Mouse (Mus musculus): Measurements from ENCODE around the gene Pbdc1. TPM values are rescaled to one million over a fixed set of nuclear protein-coding genes. Genes with fewer than 3 reads are reported as not detected.
"Not testable (repeated sequence)": the region's sequence is repeated elsewhere in the genome, so short reads cannot be mapped to it uniquely, and the experiment has no call there.

Gene Pbdc1
- total RNA-seq (2021), result 1 to 10 TPM; 5.9 to 8.6 TPM
- long read RNA-seq, experiment 1, transcript Pbdc1-201 (6 exons, 2,638 nt), result major isoform, 10 of 16 reads
- long read RNA-seq, experiment 1, partial matches to known transcripts, result 1 of 16 reads
- long read RNA-seq, experiment 1, other reads (novel, unspliced or antisense), result 4 of 16 reads
- long read RNA-seq, experiment 2, transcript Pbdc1-201 (6 exons, 2,638 nt), result major isoform, 9 of 12 reads
- long read RNA-seq, experiment 2, partial matches to known transcripts, result 0 of 12 reads
- long read RNA-seq, experiment 2, other reads (novel, unspliced or antisense), result 3 of 12 reads

DNA sequence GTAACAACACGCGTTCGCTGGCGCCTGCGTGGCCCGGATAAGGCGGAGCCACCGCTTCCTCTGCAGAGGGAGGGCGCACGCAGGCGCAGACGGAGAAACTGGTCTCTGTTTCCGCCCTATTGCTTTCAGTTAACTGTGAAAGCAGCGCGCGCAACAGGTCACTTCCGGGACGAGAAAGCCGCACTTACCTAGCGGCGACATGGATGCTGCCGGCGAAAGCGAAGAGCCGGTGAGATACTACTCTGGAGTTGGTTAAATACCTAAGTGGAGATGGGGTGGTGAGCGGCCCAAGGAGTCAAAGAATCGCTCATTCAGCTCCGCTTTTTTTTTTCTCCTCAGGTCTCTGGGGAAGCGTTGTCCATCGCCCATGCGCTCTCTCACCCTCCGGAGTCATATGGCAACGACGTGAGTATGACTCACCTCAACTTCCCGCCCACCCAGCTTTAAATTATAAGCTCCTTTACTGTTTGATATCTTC is at the start of gene Pbdc1:
TSS of gene Pbdc1 (plus strand) at position 142 of the 478 bp plus-strand sequence.
- peak; percentile 92 to 96 for DNase-seq

DNA sequence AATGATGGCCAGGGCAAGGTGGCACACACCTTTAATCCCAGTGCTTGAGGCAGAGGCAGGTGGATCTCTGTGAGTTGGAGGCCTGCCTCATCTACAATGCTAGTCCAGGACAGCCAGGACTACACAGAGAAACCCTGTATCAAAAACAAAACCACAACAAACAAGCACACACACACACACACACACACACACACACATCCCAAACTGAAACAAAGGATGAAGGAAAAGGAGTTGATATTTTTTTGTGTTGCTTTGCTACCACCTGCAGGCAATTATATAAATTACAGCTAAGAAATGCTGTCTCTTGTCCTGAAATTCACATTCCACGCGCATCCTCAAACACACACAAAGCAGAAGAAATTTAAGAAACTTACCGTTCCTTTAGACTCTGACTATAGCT is 41.9 kb upstream of the Pbdc1 start:
- no peak for DNase-seq

DNA sequence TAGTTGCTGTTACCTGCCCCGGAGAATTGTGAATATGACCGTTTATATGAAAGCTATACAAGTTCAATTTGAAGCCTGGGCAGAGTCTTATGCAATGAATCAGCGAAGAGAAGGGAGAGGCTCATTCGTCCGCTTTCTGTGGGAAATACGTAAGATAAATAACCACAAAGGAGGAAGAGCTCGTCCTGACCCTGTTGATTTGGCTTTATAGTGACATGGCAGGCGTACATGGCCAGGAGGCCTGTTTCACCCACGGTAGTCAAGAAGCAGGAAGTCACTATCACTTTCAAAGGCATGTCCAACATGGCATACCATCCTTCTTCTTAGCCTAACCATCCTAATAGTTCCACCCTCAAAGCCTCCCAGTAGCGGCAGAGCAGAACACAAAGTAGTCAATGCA is 15.3 kb upstream of the Pbdc1 start:
- no peak for DNase-seq

DNA sequence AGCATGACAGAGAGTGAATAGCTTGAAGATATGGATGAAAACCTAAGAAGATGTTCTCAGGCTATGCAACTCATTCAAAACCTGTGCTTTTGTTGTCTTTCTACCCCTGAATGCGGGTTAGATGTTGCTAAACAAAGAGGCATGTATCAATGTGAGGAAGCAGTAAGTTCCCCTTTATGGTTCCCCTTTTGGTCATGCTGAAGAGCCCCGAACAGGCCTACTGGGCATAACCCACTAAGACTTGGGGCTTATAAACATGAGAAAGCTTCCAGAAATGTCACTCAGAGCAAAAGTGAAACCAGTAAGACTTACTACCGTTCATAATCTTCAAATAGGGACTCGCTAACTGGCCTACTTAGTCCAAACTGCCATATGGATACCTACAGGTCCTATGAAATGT is 14.8 kb upstream of the Pbdc1 start:
- peak in 1 of 2 experiments; percentile 11 for DNase-seq

DNA sequence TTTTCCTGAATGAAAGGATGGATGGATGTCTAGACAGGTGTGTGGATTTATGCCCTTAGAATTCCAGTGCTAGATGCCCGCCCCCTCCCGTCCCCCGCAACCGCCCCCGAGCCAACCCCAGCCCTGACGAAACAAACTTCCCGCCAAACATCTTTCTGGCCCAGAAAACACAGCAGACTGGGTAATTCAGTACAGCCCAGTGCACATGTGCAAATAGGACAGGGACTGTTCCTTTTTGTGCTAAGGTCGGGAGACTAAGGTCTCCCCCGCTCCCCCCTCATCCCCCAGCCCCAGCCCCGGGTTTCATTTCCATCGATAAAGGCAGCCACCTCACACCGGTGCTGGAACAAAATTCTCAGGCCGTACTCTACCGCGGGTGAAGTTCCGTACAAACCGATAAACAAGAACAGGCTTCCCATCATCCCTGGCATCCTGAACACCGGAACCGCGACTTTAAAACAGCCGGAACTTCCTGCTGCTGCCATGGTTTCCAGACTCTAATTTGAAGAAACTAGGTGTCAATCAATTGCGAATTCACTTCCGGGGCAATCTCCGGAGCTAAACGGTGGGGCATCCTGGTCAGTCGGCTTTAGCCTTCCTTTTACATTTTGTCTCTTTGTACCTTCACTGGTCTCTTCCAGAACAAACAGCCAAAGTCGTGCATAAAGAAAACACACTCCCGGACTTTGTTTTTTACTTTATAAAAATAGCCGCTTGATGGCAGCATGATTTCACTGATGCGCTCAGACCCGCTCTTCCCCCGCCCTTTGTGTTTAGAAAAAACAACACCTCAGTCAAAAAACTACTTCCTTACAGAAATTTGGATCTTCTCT is 9.7 kb upstream of the Pbdc1 start:
- DNase-seq, result peak; percentile 88 to 91

DNA sequence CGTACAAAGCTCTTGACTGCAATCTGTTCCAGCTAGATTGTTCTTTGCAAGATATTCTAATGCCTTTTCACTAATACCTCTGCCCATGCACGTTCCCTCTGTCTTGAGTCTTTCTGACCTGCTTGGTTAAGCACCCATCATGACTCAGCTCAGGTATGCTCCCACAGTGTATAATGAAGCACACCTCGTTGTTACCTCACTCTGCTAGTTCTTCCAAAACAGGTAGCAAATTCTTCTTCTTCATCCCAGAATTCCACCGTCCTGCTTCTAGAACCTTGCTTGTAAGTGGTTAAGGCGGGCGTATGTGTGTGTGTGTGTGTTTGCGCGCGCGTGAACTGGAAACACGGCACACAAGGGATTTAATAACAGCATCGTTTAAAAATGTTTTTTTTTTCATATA is 405 bp upstream of the Pbdc1 start:
- no peak for DNase-seq

DNA sequence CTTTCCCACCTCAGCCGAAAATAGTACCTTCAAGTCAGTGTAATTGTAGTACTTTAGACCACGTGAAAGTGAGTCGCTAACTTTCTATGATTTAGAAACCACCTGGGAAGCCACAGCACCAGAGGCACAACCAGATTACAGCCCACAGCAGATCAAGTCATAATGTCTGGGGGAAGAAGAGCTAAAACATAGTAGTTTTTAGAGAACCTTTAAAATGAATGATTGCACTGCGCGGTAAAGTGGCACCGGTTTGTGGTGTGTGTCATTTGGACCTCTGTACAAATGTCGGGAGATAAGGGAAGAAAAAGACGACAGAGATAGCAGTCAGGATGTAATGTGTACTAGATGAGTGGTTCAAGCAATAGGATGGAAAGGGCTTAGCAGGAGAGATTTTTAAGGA is 540 bp downstream of the Pbdc1 start:
- DNase-seq, result no peak

DNA sequence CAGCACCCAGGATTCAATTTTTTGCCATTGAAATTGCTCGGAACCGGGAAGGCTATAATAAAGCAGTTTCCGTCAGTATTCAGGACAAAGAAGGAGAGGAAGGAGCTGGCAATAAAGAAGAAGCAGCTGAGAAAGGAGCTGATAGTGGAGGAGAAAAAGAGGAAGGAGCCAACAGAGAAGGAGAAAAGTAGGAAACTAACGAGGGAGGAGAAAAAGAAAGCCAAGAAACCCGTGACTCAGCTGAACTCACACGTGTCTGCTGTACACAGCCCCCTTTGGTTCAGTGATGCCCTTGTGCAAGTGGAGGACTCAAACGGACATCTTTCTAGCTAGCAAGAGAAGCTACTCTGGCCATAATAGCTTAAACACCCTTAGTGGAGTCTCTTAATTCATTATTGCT is 3.5 kb downstream of the Pbdc1 start:
- not testable (repeated sequence) for DNase-seq

DNA sequence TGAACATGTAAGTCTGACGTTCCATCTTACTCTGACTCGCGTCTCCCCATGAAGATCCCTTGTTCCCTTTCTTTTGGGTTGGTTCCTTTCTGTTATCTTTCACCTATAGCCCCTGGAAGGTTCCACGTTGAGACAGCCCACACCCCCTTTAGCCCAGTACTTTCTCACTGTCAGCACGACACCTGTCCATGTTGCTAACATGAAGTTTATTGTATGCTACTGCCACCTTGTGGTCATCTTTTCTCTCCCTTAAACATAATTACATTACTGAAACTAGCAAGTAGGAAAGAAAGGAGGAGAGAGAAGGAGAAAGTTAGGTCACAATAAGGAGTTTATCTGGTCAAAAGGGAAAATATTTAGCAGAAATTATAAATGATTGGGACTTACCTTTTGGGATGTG is 24.6 kb downstream of the Pbdc1 start:
- peak in 1 of 2 experiments; percentile 64 for DNase-seq

DNA sequence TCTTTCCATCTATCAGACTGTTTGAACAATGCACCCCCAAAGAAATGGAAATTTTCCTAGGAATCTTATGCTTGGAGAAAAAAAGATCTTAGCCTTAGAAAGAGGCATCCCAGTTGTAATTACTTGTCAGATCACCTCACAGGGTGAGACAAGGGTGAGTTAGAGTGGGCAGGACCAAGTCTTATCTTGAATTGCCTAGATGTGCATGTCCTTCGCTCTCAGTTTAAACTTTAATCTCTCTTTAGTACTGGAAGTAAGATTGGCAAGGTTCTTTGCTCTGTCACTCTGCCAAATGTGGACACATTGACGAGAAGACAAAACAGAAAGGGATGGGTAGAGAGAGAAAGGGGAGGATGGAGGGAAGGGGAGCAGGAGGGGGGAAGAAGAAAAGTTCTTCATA is 35.4 kb downstream of the Pbdc1 start:
- no peak for DNase-seq

DNA sequence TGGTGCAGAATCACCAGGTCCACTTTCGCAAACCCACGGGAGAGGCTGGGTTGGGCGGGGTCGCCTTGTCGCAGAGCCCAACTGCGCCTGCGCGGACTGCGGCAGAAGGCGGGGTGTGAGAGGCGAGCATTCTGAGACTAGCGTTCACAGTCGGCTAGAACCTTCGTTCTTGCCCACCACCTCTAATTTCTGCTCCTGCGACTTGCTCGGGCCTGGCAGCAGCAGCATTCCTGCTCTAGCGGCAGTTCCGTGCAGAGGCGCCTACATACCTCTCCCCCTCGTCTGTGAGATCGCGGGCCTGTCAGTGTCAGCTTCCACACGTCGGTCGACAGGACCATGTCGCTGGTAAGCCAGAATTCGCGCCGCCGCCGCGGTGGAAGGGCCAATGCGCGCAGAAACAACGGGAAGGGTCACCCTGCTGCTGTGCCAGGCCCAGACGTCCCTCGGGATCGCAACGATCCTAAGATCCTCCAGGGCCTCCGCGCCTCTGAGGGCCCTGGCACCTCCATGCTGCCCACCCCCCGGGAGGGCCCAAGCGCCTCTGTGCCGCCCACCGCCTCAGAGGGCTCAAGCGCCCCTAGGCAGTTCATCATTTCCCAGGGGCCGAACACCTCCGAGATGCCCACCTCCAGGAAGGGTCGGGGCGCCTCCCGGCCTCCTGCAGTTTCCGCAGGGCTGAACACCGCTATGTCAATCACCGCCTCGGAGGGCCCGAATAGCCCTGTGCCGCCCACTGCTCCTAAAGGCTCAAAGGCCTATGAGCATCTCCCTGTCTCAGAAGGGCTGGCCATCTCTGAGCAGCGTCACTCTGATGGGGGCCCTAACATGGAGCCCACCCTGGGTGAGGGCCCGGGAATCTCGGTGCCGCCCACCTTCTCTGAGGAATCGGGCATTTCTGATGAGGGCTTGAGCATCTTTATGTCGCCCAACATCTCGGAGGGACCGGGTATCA is 41.0 kb downstream of the Pbdc1 start, which contains the start of gene Magee1:
TSS of gene Magee1 (plus strand) at position 104 of the 952 bp plus-strand sequence.
- DNase-seq, result peak; percentile 82

DNA sequence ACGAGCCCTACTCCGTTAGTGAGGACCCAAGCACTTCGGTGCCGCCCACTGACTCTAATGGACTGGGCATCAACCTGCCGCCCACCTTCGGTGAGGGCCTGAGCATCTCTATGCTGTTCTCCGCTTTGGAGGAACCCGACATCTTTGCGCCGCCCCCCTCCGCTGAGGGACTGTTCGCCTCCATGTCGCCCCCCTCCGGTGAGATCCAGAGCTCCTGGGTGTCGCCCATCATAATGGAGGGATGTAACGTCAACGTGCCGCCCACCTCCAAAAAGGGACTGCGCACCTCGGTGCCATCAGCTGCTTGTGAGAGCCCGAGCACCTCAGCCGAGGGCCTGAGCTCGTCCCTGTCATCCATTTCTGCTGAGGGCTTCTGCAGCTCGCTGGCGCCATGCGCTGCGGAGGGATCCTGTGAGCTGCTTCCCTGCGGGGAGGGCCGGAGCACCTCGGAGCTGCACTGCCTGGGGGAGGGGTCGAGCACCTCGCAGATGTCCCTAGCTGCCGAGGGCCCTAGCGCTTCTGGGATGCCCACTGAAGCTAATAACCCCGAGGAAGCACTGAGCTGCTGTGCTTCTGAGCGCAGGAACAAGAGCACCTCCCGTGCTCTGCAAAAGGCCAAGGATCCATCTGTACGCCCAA is 41.8 kb downstream of the Pbdc1 start:
- peak; percentile 68 to 86 for DNase-seq

DNA sequence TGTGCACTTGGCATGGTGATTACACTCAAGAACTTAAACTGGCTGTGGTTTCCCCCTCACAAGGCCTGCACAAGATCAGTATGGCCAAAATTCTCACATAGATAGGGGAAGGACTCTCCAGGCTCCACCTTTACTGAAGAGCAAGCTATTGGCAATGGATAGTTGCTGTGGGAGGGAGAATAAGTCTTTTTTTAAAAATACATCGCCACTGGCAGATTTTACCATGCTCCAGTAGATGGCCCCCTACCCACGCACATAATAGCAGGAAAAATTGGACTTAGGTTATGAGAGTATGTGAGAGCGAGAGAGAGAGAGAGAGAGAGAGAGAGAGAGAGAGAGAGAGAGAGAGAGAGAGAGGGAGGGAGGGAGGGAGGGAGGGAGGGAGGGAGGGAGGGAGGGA is 45.3 kb downstream of the Pbdc1 start:
- no peak for DNase-seq

DNA sequence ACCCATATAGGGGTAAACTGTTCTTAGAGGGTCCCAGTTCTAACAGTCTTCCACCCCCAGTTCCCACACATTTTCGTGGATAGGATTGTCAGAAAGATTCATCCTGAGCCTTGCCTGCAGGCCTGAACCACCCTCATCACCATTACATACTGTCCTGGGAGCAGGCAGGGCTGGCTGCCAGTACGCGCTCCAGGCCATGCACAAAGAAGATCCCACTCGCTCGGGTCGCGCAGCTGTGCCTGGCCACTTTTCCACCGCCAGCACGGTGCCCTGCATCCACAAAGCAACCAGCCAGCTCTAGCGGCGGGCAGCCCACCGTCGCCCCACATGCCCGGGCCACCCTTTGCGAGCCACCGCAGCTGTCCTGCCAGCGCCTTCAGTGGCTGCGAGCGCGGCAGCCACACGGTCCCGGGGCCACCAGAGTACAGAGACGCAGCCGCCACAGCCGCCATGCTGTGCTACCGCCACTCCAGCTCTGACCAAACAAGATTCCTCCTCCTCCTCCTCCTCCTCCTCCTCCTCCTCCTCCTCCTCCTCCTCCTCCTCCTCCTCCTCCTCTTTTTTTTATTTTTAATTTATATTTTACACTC is 72.4 kb downstream of the Pbdc1 start:
- no peak for DNase-seq

DNA sequence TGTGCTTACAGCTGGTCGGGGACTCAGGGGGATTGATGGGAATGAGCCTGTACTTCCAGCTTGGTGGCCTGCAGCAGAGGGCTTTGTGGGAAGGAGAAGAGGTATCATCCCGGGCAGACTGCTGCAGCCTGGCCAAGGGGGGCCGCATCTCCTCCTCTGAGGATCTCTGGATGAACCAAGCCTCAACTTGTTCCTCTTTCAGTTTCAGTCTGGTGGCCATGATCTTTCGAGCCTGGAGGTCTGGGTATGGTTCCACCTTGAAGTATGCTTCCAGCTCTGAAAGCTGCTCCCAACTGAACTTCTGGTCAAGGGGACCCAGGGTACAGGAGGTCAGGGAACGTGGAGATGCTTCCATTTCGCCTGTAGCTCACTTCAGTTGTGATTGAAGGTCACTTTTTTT is 85.5 kb downstream of the Pbdc1 start:
- not testable (repeated sequence) for DNase-seq

Other genes starting within 250 kb of the Pbdc1 start
- not detected for gene Magee2, start 222.5 kb upstream of the Pbdc1 start, total RNA-seq (2021)
- gene Magee1, start 40.6 kb downstream of the Pbdc1 start, total RNA-seq (2021), result 1 to 10 TPM; 3.7 to 5.4 TPM

Data from heart, adult 18-20 months (tissue).